Mouse (Mus musculus): ENCODE measurements at regions not wholly inside any gene's neighbourhood (a gene's known extent, or its start where the extent isn't known, plus 50 kb on each side); places are given as distances from the start of the nearest gene placed in this dataset.
A peak's percentile ranks its signal among the peaks of the same experiment; 100 is the strongest.

DNA sequence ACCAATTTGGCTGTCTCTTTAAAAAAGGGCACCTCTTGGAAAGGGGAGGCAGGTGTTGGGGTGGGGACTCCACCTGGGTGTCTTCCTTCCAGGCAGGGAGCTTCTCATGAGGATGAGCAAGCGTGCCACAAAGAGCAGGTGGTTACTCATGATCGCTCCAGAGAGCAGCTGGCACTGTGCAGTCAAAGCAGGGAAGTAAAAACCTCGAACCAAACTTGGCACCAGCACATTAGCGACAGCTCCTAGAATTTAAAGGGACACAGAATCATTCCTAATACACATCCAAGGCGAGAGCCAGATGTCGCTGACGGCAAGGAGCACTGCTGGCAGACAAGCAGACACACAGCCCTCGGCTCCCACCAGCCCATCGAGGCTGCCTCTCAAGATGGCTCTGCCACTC is 70.4 kb downstream of the Irx5 start:
- H3K4me3 ChIP-seq (ENCODE audit: insufficient read depth, low read depth, low read length), result no peak overlapping the region
- H3K4me1 ChIP-seq (ENCODE audit: control insufficient read depth, insufficient read depth, insufficient read length, low read length), result no peaks in the 10 kb centered on the region

DNA sequence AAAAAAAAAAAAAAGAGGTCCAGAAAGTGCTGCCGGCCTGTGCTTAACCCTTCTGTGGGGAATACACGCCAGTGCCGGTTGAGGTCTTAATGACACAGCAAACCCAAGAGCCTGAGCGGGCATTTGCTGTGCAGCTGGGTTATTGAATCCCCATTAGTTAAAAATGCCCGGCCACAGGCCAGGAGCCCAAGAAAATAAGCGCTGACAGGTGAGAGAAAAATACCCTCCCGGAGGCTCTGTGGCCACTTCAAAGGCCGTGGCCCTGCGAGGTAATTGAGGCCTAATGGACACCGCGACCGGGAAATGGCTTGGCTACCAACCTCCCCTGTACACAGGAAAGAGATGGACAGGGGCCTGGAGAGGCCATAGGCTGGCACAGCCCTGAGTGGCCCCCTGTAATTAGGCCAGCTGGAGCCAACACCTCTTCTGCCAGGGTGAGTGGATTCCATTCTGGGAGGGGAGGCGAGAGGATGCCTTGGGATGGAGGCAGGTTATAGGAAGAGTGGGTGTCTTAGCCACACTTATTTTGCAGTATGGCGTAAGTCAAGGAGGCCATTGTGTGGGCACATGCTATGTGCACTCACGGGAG is 79.7 kb downstream of the Irx5 start:
- H3K4me1 ChIP-seq (ENCODE audit: control insufficient read depth, insufficient read depth, insufficient read length, low read length), result no peaks in the 10 kb centered on the region
- no peak overlapping the region for H3K27ac ChIP-seq (replicated peaks; ENCODE audit: low read depth, low read length)
- H3K4me3 ChIP-seq (ENCODE audit: insufficient read depth, low read depth, low read length), result no peak overlapping the region

More for the DNA sequence above, 70.4 kb downstream of the Irx5 start:
- no peak overlapping the region for H3K27ac ChIP-seq (replicated peaks; ENCODE audit: low read depth, low read length)

DNA sequence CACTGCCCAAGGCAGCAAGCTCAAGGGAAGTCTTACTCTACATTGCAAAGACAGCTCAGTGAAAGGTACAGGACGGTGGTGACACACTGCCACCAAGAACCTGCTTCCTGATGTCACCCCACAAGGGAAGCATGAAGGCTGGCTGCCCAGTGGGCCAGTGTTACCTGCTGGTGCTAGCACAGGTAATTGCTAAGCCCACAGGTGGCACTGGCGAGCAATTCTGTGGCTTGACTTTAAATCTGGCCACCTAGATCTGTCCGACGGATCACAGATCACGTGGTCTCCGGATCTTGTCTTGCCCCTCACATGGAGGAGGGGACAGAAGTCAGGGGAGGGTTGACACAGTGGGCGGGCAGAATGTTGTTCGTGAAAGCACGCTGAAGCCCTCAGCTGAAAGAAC is 80.9 kb downstream of the Irx5 start:
- H3K27ac ChIP-seq (replicated peaks; ENCODE audit: low read depth, low read length), result no peak overlapping the region
- no peak overlapping the region for H3K4me3 ChIP-seq (ENCODE audit: insufficient read depth, low read depth, low read length)
- no peaks in the 10 kb centered on the region for H3K4me1 ChIP-seq (ENCODE audit: control insufficient read depth, insufficient read depth, insufficient read length, low read length)

DNA sequence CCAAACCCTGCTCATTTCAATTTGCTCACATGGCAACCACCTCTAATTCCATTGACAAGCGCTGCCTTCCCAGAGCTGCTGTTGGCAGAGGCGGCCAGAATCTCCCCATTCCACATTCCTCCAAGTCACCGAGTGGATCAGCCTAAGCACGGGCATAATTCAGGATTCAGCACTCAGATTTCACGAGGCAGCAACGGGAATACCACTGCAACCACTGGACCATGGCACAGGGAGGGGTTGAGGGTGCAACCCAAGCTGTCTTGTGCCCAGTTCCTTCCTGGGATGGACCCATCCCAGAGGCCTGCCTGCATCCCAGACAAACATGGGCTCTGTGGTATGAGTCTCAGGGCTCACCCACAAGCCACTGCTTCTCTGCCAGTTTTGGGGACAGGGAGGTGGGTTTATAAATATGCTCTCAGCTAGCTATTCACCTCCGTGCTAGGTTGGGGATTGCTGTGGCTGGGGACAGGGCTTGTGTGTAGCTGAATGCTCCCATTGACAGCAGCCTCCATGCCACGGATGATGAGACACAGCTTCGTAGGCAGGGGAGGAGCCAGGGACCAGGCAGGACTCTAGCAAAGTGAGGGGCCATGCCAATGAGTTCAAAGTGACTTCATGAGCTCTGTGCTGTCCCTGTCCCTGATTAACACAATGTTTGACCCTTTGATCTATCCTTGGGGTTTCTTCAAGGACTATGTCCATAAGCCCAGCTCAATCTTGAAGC is 82.5 kb downstream of the Irx5 start:
- no peak overlapping the region for H3K4me3 ChIP-seq (ENCODE audit: insufficient read depth, low read depth, low read length)
- no peaks in the 10 kb centered on the region for H3K4me1 ChIP-seq (ENCODE audit: control insufficient read depth, insufficient read depth, insufficient read length, low read length)
- H3K27ac ChIP-seq (replicated peaks; ENCODE audit: low read depth, low read length), result no peak overlapping the region

DNA sequence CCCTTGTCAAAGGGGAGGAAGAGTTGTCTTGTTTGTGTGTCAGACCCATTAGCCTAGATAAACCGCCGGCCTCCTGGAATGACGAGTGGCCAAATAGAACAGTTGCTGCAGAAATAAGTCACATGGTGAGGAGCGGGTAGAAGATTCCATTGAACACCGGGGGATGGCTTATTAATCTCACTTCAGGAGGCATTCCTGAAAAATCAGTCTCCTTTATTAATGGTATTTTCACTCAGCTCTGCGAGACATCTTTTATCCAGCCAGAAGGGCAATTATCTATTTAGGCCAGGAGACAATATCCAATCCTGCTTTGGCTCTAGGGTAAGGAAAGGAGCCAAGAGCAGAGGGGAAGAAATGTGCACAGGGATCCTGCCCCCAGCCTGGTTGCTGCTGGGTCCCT is 84.7 kb downstream of the Irx5 start:
- H3K4me1 ChIP-seq (ENCODE audit: control insufficient read depth, insufficient read depth, insufficient read length, low read length), result no peaks in the 10 kb centered on the region

DNA sequence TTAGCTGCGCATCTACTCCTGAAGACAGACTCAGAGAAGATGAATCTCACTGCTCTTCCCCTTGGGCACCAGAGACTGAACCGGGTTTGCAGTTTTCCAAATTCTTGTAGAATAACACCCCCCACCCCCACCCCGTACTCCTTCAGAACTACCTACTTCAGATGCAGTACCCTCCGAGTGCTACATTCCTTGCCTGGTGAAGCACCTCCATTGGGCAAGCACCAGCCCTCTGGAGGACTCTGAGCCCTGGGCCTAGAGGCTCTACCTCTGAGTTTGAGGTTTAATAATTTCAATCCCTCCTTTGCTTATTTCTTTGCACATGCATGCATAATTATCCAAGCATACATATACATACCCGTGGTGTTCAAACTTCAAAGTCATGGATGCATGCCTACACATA is 101.9 kb downstream of the Irx5 start:
- H3K27ac ChIP-seq (replicated peaks; ENCODE audit: low read depth, low read length), result no peak overlapping the region
- H3K4me3 ChIP-seq (ENCODE audit: insufficient read depth, low read depth, low read length), result no peak overlapping the region
- H3K4me1 ChIP-seq (ENCODE audit: control insufficient read depth, insufficient read depth, insufficient read length, low read length), result no peaks in the 10 kb centered on the region

More for the DNA sequence above, 84.7 kb downstream of the Irx5 start:
- H3K27ac ChIP-seq (replicated peaks; ENCODE audit: low read depth, low read length), result no peak overlapping the region
- no peak overlapping the region for H3K4me3 ChIP-seq (ENCODE audit: insufficient read depth, low read depth, low read length)

DNA sequence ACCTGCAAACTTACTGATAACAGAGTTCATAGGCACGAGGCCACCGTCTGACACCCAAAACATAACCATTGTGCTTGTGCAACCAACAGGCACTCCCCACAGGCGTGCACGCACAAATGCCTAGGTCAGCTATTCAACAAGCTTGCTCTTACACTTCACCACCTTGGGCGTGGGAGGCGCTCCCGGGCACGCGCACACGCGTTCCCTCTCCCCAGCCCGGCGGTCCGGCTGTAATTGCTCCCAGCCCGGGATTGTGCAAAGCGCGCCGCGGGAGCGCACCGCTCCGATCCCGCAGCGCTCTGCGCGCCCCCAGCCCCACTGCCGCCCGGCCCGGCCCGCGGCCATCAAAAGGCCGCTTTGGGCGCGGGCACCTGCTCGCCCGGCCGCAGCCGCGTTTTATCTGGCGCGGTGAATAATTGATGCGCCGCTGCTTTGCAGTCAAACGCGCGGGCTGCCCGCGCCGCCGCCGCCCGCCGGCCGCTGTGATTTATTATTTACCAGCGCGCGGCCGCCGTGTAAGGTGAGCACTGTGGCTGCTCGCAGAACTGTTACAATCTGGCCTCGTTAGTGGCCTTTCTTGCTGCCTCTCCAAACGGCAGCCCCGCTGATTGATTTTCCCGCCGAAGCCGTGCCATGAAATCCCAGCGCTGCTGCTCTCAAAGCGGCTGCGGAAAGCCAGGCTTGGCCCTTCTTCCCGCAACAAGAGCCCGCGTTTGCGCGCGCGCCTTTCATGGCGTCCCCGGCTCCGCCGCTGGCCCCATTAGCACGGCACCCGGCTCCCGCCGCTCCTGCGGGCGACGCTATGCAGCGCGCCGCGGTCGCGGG is 102.9 kb downstream of the Irx5 start:
- Histone ChIP-seq H3K4me1 (ENCODE audit: control insufficient read depth, insufficient read depth, insufficient read length, low read length) (no peaks in the 10 kb centered on the region), H3K4me3 (ENCODE audit: insufficient read depth, low read depth, low read length) (peak overlapping the region; percentile 36), H3K27ac (replicated peaks; ENCODE audit: low read depth, low read length) (no peak overlapping the region)

DNA sequence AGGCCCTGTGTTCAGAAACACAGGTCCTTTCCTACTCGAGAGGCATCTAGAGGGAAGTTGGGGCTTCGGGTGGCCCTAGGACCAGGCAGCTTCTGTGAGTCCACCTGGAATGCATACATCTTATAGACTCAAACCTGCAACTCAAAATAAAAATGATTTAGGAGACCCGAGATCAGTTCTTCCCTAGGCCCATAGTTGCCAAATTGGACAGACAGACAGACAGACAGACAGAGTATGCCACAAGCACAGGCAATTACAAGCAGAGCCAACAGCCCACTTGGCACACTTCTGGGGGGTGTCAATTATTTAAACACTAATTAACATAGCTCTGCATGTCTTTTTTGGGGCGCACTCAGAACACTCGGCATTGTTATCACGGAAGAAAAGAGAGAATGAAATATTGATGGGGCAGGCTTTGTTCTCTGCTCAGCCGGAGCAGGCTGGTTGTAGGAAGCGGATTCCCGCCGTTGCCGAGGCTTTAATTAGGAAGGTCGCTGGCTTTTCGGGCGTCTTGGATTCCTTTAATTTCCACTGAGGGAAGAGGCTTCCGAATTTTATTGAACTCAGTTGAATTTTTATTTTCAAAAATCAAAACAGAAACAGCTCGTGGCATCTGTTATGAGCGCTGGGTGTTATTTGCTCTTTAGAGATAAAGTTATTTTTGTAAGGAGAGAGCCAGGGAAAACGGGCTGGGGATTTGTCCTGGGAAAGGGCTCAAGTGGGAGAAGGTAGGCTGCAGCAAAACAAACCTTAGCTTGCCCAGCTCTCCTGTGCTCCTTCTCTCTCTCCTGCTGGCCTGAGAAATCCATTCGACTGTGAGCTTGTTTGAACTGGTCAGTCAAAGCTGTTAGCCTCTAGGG is 111.9 kb downstream of the Irx5 start:
- Histone ChIP-seq H3K4me3 (ENCODE audit: insufficient read depth, low read depth, low read length) (no peak overlapping the region), H3K27ac (replicated peaks; ENCODE audit: low read depth, low read length) (no peak overlapping the region), H3K4me1 (ENCODE audit: control insufficient read depth, insufficient read depth, insufficient read length, low read length) (no peaks in the 10 kb centered on the region)

DNA sequence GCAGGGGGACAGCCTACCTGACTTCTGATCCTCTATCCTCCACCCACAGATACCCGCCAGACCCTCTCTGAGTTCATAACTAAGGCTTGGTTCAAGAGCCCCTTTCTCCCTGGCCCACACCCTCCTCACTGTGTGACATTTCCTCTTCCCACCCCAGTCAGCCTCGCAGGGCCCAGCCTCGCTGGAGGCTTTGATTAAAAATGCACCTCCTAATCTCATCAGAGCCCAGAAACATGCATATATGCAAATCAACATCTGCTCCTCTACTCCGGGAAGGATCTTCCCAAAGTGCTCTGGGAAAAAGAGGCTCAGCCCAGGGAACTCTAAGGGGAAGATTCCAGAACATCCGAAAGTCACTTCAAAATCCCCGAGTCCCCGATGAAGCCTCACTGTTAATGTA is 114.8 kb downstream of the Irx5 start:
- no peak overlapping the region for H3K4me3 ChIP-seq (ENCODE audit: insufficient read depth, low read depth, low read length)
- H3K4me1 ChIP-seq (ENCODE audit: control insufficient read depth, insufficient read depth, insufficient read length, low read length), result no peaks in the 10 kb centered on the region
- no peak overlapping the region for H3K27ac ChIP-seq (replicated peaks; ENCODE audit: low read depth, low read length)

DNA sequence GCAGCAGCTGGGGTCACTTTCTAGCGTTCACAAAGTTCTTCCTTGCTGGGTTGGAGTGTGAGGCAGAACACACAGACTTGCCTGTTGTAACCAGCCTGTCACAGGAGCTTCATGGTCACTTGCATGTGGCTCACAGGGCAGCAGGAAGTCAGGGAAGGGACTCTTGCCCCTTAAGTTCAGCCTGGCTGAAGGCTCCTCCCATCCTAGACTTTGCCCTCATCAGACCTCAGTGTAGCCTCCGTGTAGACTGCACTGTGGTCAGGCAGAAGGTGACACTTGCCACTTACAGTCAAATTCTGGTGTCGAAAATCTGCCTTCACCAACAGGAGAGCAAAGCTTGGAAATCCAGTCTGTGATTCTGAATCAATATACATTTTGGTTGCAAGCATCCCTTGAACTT is 115.4 kb downstream of the Irx5 start:
- H3K4me3 ChIP-seq (ENCODE audit: insufficient read depth, low read depth, low read length), result no peak overlapping the region
- H3K27ac ChIP-seq (replicated peaks; ENCODE audit: low read depth, low read length), result no peak overlapping the region
- no peaks in the 10 kb centered on the region for H3K4me1 ChIP-seq (ENCODE audit: control insufficient read depth, insufficient read depth, insufficient read length, low read length)

DNA sequence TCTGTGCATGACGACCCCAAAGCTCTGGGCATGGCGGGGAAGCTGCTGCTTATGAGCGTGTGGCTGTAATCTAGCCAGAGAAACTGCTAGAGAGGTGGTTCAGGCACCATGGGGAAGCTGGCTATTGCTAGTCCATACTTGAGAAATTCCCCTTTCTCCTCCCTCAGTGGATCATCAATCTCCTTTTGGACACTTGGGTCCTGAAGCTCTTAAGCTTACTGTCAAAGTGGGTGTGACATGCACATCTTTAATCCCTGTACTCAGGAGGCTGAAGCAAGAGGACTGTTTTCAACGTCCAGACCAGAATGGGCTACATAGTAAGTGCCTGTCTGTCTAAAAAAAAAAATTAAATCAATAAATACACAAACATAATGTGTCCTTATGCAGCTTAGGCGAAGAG is 125.0 kb downstream of the Irx5 start:
- H3K4me3 ChIP-seq (ENCODE audit: insufficient read depth, low read depth, low read length), result no peak overlapping the region
- H3K4me1 ChIP-seq (ENCODE audit: control insufficient read depth, insufficient read depth, insufficient read length, low read length), result peaks cover 6% of the 10 kb centered on the region; the same call in 1 of the 2 replicates
- H3K27ac ChIP-seq (replicated peaks; ENCODE audit: low read depth, low read length), result no peak overlapping the region

DNA sequence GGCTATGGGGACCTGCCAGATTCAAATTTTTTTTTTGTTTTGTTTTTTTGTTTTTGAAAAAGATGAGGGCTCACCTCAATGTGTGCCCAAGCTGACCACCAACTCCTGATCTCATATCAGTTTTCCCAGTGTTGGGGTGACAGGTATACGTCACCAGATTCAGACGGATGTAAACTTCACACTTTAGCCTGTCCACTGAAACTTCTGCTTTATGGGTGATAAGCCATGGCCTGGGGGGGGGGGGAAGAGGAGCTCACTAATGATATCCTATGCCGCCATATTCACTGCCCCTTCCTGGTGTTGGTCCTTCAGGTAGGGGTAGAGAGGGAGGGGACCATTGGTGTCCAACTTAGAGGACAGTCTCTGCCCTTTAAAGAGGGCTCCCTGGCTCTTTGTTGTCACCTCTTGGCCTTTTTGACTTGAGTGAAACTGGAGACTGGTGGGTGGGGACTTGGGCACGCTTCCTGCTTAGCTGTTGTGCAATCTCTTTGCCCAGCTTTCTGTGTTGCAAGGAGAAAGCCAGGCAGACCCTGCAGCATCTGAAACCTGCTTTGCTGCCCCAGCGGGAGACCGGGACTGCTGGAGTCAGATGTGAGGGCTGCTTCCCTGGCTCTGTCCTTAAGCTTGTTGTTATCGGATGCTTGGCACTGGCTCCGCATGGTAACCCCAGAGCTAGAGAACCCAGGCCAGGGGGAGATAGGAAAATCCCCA is 125.8 kb downstream of the Irx5 start:
- Histone ChIP-seq H3K27ac (replicated peaks; ENCODE audit: low read depth, low read length) (no peak overlapping the region), H3K4me1 (ENCODE audit: control insufficient read depth, insufficient read depth, insufficient read length, low read length) (peaks cover 6% of the 10 kb centered on the region; the same call in 1 of the 2 replicates), H3K4me3 (ENCODE audit: insufficient read depth, low read depth, low read length) (no peak overlapping the region)

DNA sequence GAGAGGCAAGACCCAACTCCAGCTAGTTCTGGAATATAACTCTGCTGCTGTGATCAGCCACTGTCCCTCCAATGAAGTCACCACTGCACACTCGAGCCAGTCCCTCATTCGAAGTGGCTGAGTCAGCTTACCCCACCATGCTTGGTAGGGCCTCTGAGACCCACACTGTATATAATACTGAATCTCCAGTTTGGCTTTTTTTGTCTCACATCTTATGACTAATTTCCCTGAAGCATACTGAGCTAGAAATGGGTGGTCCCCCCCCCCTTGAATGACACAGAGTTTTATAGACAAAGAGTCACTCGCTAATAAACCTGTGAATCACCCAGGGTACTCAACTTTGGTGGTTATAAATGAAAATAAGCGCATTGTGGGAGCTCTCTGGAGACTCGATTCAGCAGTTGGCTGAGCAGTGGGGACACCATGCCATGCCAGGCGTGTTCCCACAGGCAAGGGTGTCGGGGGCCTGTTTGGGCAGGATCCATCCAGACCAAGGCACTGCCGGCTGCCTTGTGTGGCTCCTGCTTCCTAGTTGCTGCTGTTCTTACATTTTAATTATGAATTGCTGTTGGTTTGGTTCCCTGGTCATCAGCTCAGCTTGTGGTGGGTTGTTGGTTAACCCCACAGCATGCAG is 131.2 kb downstream of the Irx5 start:
- Histone ChIP-seq H3K4me1 (ENCODE audit: control insufficient read depth, insufficient read depth, insufficient read length, low read length) (no peaks in the 10 kb centered on the region; the same call in none of the 2 replicates), H3K27ac (replicated peaks; ENCODE audit: low read depth, low read length) (no peak overlapping the region), H3K4me3 (ENCODE audit: insufficient read depth, low read depth, low read length) (no peak overlapping the region)

DNA sequence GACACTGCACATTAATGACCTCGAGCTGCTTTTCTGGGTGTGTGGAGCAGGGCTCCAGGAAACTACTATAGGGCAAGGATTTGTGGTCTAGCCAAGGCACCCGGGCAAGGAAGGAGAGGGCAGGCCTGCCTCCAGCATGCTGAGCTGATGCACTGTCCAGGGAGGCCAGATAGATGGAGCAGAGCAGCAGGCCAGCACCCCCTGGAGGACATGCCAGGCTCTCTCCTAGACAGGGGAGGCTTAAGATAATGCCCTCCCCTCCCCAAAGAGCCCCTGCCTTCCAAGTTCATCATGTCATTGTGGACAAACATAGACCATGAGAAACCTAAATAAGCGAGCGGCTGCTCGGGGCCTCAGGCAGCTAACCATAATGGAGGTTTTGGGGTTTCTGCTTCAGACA is 134.1 kb downstream of the Irx5 start:
- no peak overlapping the region for H3K4me3 ChIP-seq (ENCODE audit: insufficient read depth, low read depth, low read length)
- no peak overlapping the region for H3K27ac ChIP-seq (replicated peaks; ENCODE audit: low read depth, low read length)
- H3K4me1 ChIP-seq (ENCODE audit: control insufficient read depth, insufficient read depth, insufficient read length, low read length), result no peaks in the 10 kb centered on the region; the same call in 1 of the 2 replicates
